Mouse (Mus musculus) C3H10T1/2 (cell line): ENCODE results near the gene Anxa5. TPM values are rescaled to one million over a fixed set of nuclear protein-coding genes. Genes with fewer than 3 reads are reported as not detected.

Experiments
- polyA plus RNA-seq, 2 experiments: library from polyadenylated mRNA; unstranded; fragments of >200 nt; fragmentation: generic; extraction: Trizol; gene quantifications; one replicate each; pipeline ENCODE4 v1.2.1; 2012; ENCODE audit warnings: missing spikeins in 2 of 2

The Anxa5 gene
- polyA plus RNA-seq, result 100 to 1,000 TPM; 220 to 517 TPM

DNA sequence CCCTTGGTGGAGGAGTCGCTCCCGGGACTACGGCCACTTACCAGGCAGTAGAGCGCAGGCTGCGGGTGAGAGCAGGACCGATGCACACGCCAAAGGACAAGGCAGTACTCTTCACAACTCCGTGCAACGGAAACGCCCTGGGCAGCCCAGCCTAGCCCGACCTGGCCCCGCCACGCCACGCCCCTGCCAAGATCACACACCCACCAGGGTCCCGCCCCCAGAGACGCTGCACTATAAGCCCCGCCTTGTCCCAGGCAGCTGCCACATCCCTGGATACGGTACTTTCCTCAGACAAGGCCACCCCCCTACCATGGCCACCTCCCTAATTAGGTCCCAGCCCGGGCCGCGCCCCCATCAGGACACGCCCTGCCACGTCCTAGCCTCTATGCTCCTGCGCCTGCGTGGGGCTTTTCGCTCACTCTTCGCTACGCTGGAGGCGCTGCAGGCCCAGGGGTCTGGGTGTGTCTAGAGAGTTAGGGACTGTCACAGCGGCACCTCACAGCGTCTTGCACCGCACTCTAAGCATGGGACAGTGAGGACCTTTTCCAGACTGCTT lies at the start of gene Anxa5, which contains the start of gene 1810062G17Rik:
Anxa5 (minus strand) TSS at position 363 of the 556 bp plus-strand sequence.
1810062G17Rik (plus strand) TSS at position 406 of the 556 bp plus-strand sequence.

GRCm38 (mm10) chr3:36521073-36522060 lies 45.7 kb upstream of the Anxa5 start, which contains the start of gene Gm11549:
Gene Gm11549, minus strand, starts transcription at chr3:36521813.

Other genes starting within 250 kb of the Anxa5 start
- 1 to 10 TPM in 1 of 2 experiments, under 1 TPM in 1; 0.37 to 1.2 TPM for gene 1810062G17Rik, start within 50 bp of the Anxa5 start, polyA plus RNA-seq
- not detected for gene Gm11549, start 45.9 kb upstream of the Anxa5 start, polyA plus RNA-seq
- 1 to 10 TPM in 1 of 2 experiments, under 1 TPM in 1; 0.78 to 5.6 TPM for gene Exosc9, start 76.7 kb upstream of the Anxa5 start, polyA plus RNA-seq
- gene Ccna2, start 96.3 kb upstream of the Anxa5 start, polyA plus RNA-seq, result 10 to 100 TPM; 25.4 to 40.8 TPM
- gene Bbs7, start 137.6 kb upstream of the Anxa5 start, polyA plus RNA-seq, result 1 to 10 TPM in 1 of 2 experiments, under 1 TPM in 1; 0.15 to 2.3 TPM
- not detected for gene Trpc3, start 214.3 kb upstream of the Anxa5 start, polyA plus RNA-seq